Mouse (Mus musculus) lung, postnatal 0 days (tissue): ENCODE results near the gene Gpr4. TPM values are rescaled to one million over a fixed set of nuclear protein-coding genes. Genes with fewer than 3 reads are reported as not detected.

Experiments used
- ATAC-seq: fragments of 200-750 bp; cut with Nextera tagmentation; 2 replicates; pipeline ENCODE4 v1.8.0; 2017; ENCODE audit warnings: moderate library complexity
- DNase-seq: peaks from one replicate; pipeline ENCODE4 v3.0.0-alpha.2; 2016; ENCODE audit warnings: low spot score
- H3K27ac ChIP-seq: fragments of 300-500 bp; sonication (generic); 2 replicates; pipeline ENCODE4 v1.5.1; 2014; ENCODE audit warnings: antibody characterized with exemption, mild to moderate bottlenecking, low read length, mixed read lengths
- H3K27me3 ChIP-seq: fragments of 300-500 bp; sonication (generic); replicated peaks from 2 replicates; pipeline ENCODE4 v1.6.1; 2014; ENCODE audit warnings: low read length, mixed read lengths; ENCODE audit not compliant: insufficient read depth
- H3K36me3 ChIP-seq: fragments of 300-500 bp; sonication (generic); 2 replicates; pipeline ENCODE4 v1.6.1; 2014; ENCODE audit warnings: low read length, mixed read lengths; ENCODE audit not compliant: insufficient read depth
- H3K4me1 ChIP-seq: fragments of 300-500 bp; sonication (generic); 2 replicates; pipeline ENCODE4 v1.6.1; 2014; ENCODE audit warnings: antibody characterized with exemption, low read depth, low read length, mixed read lengths; ENCODE audit not compliant: insufficient read depth
- H3K4me2 ChIP-seq: fragments of 300-500 bp; sonication (generic); replicated peaks from 2 replicates; pipeline ENCODE4 v1.6.1; 2014; ENCODE audit warnings: low read depth, mild to moderate bottlenecking, low read length, moderate library complexity, mixed read lengths
- H3K4me3 ChIP-seq: fragments of 300-500 bp; sonication (generic); 2 replicates; pipeline ENCODE4 v1.5.1; 2014; ENCODE audit warnings: low read depth, low read length
- H3K9ac ChIP-seq: fragments of 300-500 bp; sonication (generic); replicated peaks from 2 replicates; pipeline ENCODE4 v1.6.1; 2014; ENCODE audit warnings: low read depth, mild to moderate bottlenecking
- H3K9me3 ChIP-seq: fragments of 300-500 bp; sonication (generic); 2 replicates; pipeline ENCODE4 v1.6.1; 2016; ENCODE audit warnings: low read length, mixed read lengths
- CTCF ChIP-seq: IDR thresholded peaks from 2 replicates; pipeline ENCODE4 v1.5.1; 2016; ENCODE audit warnings: antibody characterized with exemption, mild to moderate bottlenecking
- EP300 ChIP-seq: IDR thresholded peaks from 2 replicates; pipeline ENCODE4 v1.6.1; 2016; ENCODE audit warnings: antibody characterized with exemption, mild to moderate bottlenecking, control low read depth
- WGBS: fragments of 180-500 bp; shearing (Covaris S2); extraction: QIAGEN DNeasy Blood & Tissue Kit; methylation state at CpG from one replicate; pipeline ENCODE4 v1.1.7; 2014; 5-methylcytosine and 5-hydroxymethylcytosine counted together
- polyA plus RNA-seq: library from polyadenylated mRNA; unstranded; fragments of >200 nt; fragmentation: Nextera tagmentation; extraction: Ambion mirVana; gene quantifications from 2 replicates; pipeline ENCODE4 v1.2.1, GENCODE M21; 2015

Gene Gpr4
- polyA plus RNA-seq, 1 experiment from 2014 or later = 2.7 TPM

DNA sequence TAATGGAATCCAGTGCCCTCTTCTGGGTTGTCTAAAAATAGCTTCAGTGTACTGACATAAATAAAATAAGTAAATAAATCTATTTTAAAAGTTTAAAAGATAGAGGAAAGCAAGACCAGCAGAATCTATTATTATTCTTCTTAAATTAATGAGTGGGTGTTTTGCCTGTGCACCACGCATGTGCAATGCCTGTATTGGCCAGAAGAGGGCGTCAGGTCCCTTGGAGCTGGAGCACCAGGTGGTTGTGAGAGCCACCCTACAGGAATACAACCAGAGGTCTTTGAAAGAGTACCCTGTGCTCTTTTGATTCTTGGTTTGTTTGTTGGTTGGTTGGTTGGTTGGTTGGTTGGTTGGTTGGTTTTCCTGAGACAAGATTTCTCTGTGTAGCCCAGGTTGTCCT is 14.4 kb upstream of the Gpr4 start:
- H3K36me3 ChIP-seq = peaks cover 9% of the 10 kb centered on the region; the same call in 1 of the 2 replicates
- H3K9ac ChIP-seq = no peak overlapping the region
- peak; percentile 78 for TF ChIP-seq CTCF
- TF ChIP-seq EP300 = no peak
- 47% methylated on average over 2 of the region's 2 CpGs for WGBS
- H3K4me3 ChIP-seq = no peak overlapping the region
- no peak overlapping the region for H3K27ac ChIP-seq
- no peak for ATAC-seq
- H3K4me2 ChIP-seq = no peak overlapping the region
- no peaks in the 10 kb centered on the region for H3K27me3 ChIP-seq
- H3K9me3 ChIP-seq = no peaks in the 10 kb centered on the region
- DNase-seq = no peak
- H3K4me1 ChIP-seq = no peaks in the 10 kb centered on the region

DNA sequence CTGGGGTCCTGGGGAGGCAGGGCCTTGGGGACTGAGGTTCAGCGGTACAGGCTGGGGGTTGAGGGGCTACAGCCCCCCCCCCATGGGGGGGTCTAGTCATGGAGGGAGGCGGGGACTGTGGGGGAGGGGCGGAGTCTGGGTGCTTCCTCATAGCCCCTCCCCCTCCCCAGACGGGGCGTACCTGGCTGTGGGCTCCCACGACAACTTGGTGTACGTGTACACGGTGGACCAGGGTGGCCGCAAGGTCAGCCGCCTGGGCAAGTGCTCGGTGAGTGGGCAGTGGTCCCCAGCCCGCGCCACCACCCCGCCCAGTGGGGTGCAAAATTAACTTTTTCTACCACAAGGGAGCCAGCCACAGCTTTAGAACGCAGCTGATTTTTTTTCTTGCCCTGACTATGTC is 10.7 kb upstream of the Gpr4 start:
- no peak overlapping the region for H3K4me3 ChIP-seq
- 71% methylated on average over 15 of the region's 15 CpGs for WGBS
- H3K9me3 ChIP-seq = no peaks in the 10 kb centered on the region
- peaks cover 12% of the 10 kb centered on the region for H3K36me3 ChIP-seq
- no peaks in the 10 kb centered on the region for H3K27me3 ChIP-seq
- DNase-seq (no peak), ATAC-seq (no peak)
- no peak overlapping the region for H3K4me2 ChIP-seq
- no peaks in the 10 kb centered on the region for H3K4me1 ChIP-seq
- H3K27ac ChIP-seq = no peak overlapping the region
- TF ChIP-seq CTCF (no peak), EP300 (no peak)
- no peak overlapping the region for H3K9ac ChIP-seq

DNA sequence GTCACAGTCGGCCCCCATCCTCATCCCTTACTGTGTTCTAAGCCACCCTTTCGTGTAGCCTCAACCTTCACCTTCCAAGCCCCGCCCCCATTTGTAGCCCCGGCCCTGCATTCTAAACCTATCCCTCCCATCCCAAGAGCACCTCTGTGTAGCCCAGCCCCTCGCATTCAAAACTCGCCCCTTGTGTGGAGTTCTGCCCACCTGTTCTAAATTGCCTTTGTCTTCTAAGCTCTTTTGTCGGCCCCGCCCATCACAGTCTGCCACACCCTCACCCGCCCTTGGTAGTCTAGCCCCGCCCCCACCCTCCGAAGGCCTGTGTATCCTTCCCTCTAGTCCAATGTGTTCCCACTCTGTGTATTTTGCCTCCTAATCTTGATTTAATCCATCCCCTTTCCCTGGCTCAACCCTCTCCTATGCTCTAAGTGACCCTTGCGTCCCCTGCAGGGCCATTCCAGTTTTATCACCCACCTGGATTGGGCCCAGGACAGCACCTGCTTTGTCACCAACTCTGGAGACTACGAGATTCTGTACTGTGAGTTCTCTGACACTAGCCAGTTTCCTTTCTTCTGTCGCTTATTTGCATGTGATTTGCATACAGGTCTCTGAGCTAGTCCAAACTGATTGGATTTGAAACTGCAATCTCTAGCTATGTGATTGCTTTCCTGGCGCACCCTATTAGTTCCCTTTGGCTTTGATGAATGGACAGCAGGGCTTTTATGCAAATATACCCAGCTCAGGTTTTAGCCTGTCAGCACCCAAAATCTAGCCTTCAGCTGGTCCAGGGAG is 10.1 kb upstream of the Gpr4 start:
- Histone ChIP-seq H3K4me3 (no peak overlapping the region), H3K36me3 (peaks cover 12% of the 10 kb centered on the region), H3K4me2 (no peak overlapping the region), H3K27me3 (no peaks in the 10 kb centered on the region), H3K9me3 (no peaks in the 10 kb centered on the region), H3K27ac (no peak overlapping the region), H3K9ac (no peak overlapping the region), H3K4me1 (no peaks in the 10 kb centered on the region)
- ATAC-seq (peak; percentile 33; the same call in 1 of the 2 replicates), DNase-seq (no peak)
- 66% methylated on average over 15 of the region's 15 CpGs for WGBS
- TF ChIP-seq CTCF (no peak), EP300 (no peak)

DNA sequence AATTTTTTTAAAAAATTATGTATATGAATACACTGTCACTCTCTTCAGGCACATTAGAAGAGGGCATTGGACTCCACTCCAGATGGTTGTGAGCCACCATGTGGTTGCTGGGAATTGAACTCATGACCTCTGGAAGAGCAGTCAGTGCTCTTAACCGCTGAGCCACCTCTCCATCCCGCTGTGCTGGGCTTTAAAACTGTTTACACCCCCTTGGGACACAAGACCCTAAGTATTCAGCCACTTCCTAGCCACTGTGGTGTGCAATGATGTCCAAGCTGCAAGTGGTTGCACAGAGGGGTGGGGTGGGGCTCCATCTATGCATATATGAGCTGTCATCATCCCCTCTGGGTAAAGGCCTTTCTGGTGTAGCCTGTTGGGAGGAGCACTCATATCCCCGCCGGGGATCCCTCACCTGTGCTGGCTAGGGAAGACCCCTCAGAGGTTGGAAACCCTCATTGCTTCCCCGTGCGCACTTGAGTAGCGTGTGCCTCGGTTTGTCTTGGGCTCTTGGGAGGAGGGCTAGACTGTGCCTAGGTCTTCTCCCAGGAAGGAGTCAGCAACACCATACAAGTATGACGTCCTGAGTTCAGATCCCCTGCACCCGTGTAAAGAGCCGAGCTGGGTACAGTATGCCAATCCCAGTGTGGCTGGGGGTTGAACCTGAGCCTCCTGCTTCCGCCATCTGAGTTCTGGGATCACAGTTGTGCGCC is 4.0 kb upstream of the Gpr4 start:
- no peak overlapping the region for H3K27ac ChIP-seq
- no peak overlapping the region for H3K9ac ChIP-seq
- H3K4me3 ChIP-seq = no peak overlapping the region
- no peaks in the 10 kb centered on the region for H3K4me1 ChIP-seq
- WGBS = 76% methylated on average over 13 of the region's 13 CpGs
- no peak overlapping the region for H3K4me2 ChIP-seq
- DNase-seq = no peak
- TF ChIP-seq EP300 (no peak), CTCF (no peak)
- ATAC-seq = no peak
- no peaks in the 10 kb centered on the region for H3K9me3 ChIP-seq
- H3K36me3 ChIP-seq = peaks cover 4% of the 10 kb centered on the region; the same call in 1 of the 2 replicates
- no peaks in the 10 kb centered on the region for H3K27me3 ChIP-seq

DNA sequence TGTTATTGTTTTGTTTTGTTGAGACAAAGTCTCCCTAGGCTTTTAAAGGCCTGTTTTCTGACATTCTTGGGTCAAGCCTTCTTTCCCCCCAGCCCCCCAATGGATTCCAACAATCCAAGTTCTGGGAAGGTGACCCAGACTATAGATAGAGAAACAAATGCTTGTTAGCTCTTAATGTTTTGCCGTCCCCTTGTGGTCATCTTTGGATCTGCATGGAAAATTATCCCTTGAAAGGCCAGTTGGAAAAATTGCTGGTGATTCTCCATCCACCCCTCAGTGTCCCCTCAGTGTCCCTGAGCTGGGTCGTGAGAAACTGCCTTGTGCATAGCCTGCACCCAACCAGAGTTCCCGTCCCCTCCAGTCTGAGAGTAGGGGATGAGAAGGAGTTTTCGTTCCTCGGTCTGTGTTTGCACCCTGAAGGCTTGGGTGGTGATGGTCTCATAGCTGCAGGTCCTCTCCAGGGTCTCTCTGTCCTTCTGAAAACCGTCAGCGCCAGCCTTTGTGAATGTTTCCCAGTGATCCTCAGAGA is 3.3 kb upstream of the Gpr4 start:
- Histone ChIP-seq H3K27me3 (no peaks in the 10 kb centered on the region), H3K36me3 (peaks cover 4% of the 10 kb centered on the region; the same call in 1 of the 2 replicates), H3K27ac (no peak overlapping the region), H3K9ac (no peak overlapping the region), H3K4me3 (no peak overlapping the region), H3K9me3 (no peaks in the 10 kb centered on the region), H3K4me1 (no peaks in the 10 kb centered on the region), H3K4me2 (no peak overlapping the region)
- WGBS = 40% methylated on average over 7 of the region's 7 CpGs
- DNase-seq = peak; percentile 65
- TF ChIP-seq CTCF = peak; percentile 95
- TF ChIP-seq EP300 = no peak
- ATAC-seq = no peak

DNA sequence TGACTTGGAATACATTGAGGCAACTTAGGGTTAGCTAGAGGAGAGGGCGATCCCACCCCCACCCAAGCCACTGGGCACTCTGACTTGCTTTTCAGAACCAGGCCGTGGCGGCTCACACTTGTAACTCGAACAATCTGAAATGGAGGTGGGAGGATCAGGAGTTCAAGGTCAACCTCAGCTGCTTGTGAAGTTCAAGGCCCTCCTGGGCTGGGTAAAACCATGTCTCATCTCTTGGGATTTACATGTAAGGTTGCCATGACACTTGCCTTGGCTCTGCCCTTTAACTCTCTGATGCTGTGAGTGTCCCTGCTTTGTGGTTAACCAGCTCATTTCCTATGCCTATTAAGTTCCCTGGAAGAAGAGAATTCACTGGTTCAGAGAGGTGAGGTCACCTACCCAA is 2.8 kb upstream of the Gpr4 start:
- no peaks in the 10 kb centered on the region for H3K4me1 ChIP-seq
- ATAC-seq (no peak), DNase-seq (no peak)
- no peak overlapping the region for H3K4me3 ChIP-seq
- no peaks in the 10 kb centered on the region for H3K9me3 ChIP-seq
- no peak overlapping the region for H3K9ac ChIP-seq
- peaks cover 4% of the 10 kb centered on the region; the same call in 1 of the 2 replicates for H3K36me3 ChIP-seq
- TF ChIP-seq EP300 (no peak), CTCF (no peak)
- 80% methylated on average over 4 of the region's 4 CpGs for WGBS
- H3K27ac ChIP-seq = no peak overlapping the region
- no peak overlapping the region for H3K4me2 ChIP-seq
- no peaks in the 10 kb centered on the region for H3K27me3 ChIP-seq
